Mouse (Mus musculus): ENCODE measurements at regions not wholly inside any gene's neighbourhood (a gene's known extent, or its start where the extent isn't known, plus 50 kb on each side); places are given as distances from the start of the nearest gene placed in this dataset.

- TF ChIP-seq CTCF (IDR thresholded peaks at IDR 0.05; ENCODE audit: borderline replicate concordance, control insufficient read depth, extremely low read depth, insufficient read depth, low read length, poor library complexity): no peak
- no peak for TF ChIP-seq POLR2A (IDR thresholded peaks at IDR 0.05; ENCODE audit: control insufficient read depth, extremely low read depth, insufficient read depth, low read length, poor library complexity)
Measured at GRCm38 (mm10) chr8:86224851-86225250, 355.6 kb downstream of the Abcc12 start.

Data from thymus, adult 2 months (tissue).